Mouse (Mus musculus) ES-E14 (cell line): ENCODE data around the gene Nsun2.

Source experiments
- CHD2 ChIP-seq: IDR thresholded peaks from 2 replicates; pipeline ENCODE4 v1.6.1; 2014; ENCODE audit warnings: mild to moderate bottlenecking, low read depth, low read length, inconsistent platforms
- HCFC1 ChIP-seq: IDR thresholded peaks from 2 replicates; pipeline ENCODE4 v1.6.1; 2012; ENCODE audit warnings: low read length, inconsistent platforms, borderline replicate concordance; ENCODE audit not compliant: insufficient read depth
- ZC3H11A ChIP-seq: IDR thresholded peaks from 2 replicates; pipeline ENCODE4 v1.6.1; 2012; ENCODE audit warnings: low read depth, mild to moderate bottlenecking, inconsistent platforms, low read length, borderline replicate concordance

- TF ChIP-seq ZC3H11A = no peak
- no peak for TF ChIP-seq HCFC1
- TF ChIP-seq CHD2 = no peak
Observed at GRCm38 (mm10) chr13:69587849-69588248, 54.3 kb downstream of the Nsun2 start.
